Mouse (Mus musculus) limb, embryonic 14.5 days (tissue): ENCODE results near the gene Gne. TPM values are rescaled to one million over a fixed set of nuclear protein-coding genes. Genes with fewer than 3 reads are reported as not detected.

Experiments used
- ATAC-seq: fragments of 200-750 bp; cut with Nextera tagmentation; 2 replicates; pipeline ENCODE4 v1.8.0; 2017; ENCODE audit warnings: low read depth, moderate number of reproducible peaks, moderate TSS enrichment; ENCODE audit not compliant: low FRiP score
- DNase-seq: peaks from one replicate; pipeline ENCODE4 v3.0.0-alpha.2; 2015; ENCODE audit warnings: low spot score
- H3K27ac ChIP-seq: fragments of 300-500 bp; sonication (generic); replicated peaks from 2 replicates; pipeline ENCODE4 v1.5.1; 2014; ENCODE audit warnings: low read depth, mild to moderate bottlenecking, low read length, moderate library complexity, mixed read lengths
- H3K27me3 ChIP-seq: fragments of 300-500 bp; sonication (generic); 2 replicates; pipeline ENCODE4 v1.6.1; 2014; ENCODE audit warnings: low read length, mixed read lengths; ENCODE audit not compliant: control insufficient read depth, insufficient read depth
- H3K36me3 ChIP-seq: fragments of 300-500 bp; sonication (generic); 2 replicates; pipeline ENCODE4 v1.6.1; 2014; ENCODE audit warnings: mild to moderate bottlenecking, low read length, moderate library complexity, mixed read lengths; ENCODE audit not compliant: control insufficient read depth, insufficient read depth
- H3K4me1 ChIP-seq: fragments of 300-500 bp; sonication (generic); 2 replicates; pipeline ENCODE4 v1.6.1; 2014; ENCODE audit warnings: antibody characterized with exemption, low read length, mixed read lengths; ENCODE audit not compliant: control insufficient read depth, insufficient read depth
- H3K4me2 ChIP-seq: fragments of 300-500 bp; sonication (generic); replicated peaks from 2 replicates; pipeline ENCODE4 v1.6.1; 2014; ENCODE audit warnings: low read depth, mild to moderate bottlenecking, low read length, moderate library complexity; ENCODE audit not compliant: severe bottlenecking
- H3K4me3 ChIP-seq: fragments of 300-500 bp; sonication (generic); replicated peaks from 2 replicates; pipeline ENCODE4 v1.5.1; 2014; ENCODE audit warnings: low read length
- H3K9ac ChIP-seq: fragments of 300-500 bp; sonication (generic); 2 replicates; pipeline ENCODE4 v1.6.1; 2014; ENCODE audit warnings: mild to moderate bottlenecking, low read depth, low read length, moderate library complexity; ENCODE audit not compliant: severe bottlenecking
- H3K9me3 ChIP-seq: fragments of 300-500 bp; sonication (generic); 2 replicates; pipeline ENCODE4 v1.6.1; 2016; ENCODE audit warnings: low read length; ENCODE audit not compliant: control insufficient read depth
- POLR2A ChIP-seq: fragments of 200-500 bp; IDR thresholded peaks from 2 replicates; pipeline ENCODE4 v1.8.0; 2012; ENCODE audit warnings: inconsistent platforms, mild to moderate bottlenecking, moderate library complexity, borderline replicate concordance; ENCODE audit not compliant: insufficient read depth, insufficient read length; ENCODE audit errors: extremely low read depth
- WGBS: fragments of 180-500 bp; shearing (Covaris S2); extraction: QIAGEN DNeasy Blood & Tissue Kit; methylation state at CpG from one replicate; pipeline ENCODE4 v1.1.7; 2014; 5-methylcytosine and 5-hydroxymethylcytosine counted together
- polyA plus RNA-seq, 2 experiments: library from polyadenylated mRNA; depleted of rRNA in 1 of 2; stranded (reverse) in 1 of 2; unstranded in 1 of 2; fragments of >200 nt; fragmentation: Nextera tagmentation in 1 of 2; extraction: Ambion mirVana in 1 of 2; gene quantifications; 2 replicates each; pipeline versions ENCODE4 v1.2.1 to v1.2.3; 2012 to 2014

Gene Gne
- polyA plus RNA-seq, 2 experiments: 13.8 to 27.8 TPM

DNA sequence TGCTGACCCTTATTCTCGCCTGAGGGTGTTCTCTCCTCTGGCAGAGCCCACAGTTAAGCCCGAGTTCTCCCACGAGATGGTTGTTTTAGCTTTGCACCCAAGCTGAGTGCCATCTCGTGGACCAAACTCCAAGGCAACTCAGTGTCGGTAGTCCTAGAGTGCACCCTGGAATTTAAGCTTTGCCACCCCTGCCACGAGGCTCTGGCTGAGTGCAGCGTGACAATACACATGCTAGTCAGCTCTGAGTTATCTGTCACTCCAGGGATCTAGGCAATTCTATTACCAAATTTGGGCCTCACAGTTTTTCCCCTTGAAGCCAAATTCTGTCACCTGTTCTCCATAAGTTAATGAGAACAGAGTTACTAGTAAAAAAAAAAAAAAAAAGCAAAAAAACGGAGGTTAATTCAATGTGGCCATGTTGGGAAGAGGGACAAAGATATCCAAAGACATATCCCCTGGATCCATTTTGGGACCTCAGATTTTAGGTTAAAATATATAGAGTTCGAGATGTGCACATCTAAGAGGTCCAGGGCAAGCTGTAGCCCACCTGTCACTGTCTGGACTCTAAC, 11.0 kb downstream of the Gne start:
- no peaks in the 10 kb centered on the region for H3K36me3 ChIP-seq
- 8% methylated on average over 9 of the region's 9 CpGs for WGBS
- no peak for ATAC-seq
- H3K27ac ChIP-seq: 0 out of 2 replicates have a peak overlapping the region, but pooled peaks have one; percentile 20
- DNase-seq: peak; percentile 24
- peak overlapping the region; percentile 92 for H3K4me3 ChIP-seq
- no peaks in the 10 kb centered on the region for H3K9me3 ChIP-seq
- no peak for TF ChIP-seq POLR2A
- H3K9ac ChIP-seq: peak overlapping the region; percentile 81
- H3K27me3 ChIP-seq: no peaks in the 10 kb centered on the region
- H3K4me1 ChIP-seq: peaks cover 8% of the 10 kb centered on the region; the same call in 1 of the 2 replicates
- peak overlapping the region; percentile 79 for H3K4me2 ChIP-seq

DNA sequence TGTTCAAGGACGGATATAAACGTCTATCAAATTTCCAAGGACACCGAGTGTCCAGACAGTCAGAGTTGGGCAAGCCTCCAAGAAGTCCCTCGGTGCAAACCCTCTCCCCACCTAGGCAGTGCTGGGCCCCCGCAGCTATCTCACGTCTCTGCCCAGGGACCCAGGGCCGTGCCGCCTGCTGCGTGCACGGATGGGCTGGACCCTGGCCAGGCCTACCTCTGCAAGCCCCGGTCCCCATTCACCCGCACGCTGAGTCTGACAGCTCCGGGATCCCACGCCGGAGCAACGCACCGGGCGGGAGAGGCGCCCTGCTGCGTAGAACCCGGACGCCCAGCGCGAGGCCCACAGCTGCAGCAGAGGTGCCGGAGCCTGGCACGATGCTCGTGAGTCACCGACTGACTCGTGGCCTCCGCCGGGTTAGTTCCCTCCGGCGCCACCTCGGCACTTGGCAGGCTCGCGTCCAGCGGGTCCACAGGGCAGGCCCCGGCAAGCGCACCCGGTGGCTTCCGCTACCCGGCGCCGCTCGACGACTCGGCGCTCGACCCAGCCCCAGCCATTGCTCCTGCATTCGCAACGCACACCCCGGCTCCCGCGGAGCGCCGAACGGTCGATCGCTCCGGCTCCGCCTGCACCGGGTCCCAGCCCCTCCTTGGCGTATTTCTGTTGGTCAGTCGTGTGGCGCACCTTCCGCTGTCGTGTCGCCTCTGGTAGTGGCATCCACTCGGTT, 11.7 kb downstream of the Gne start:
- under 1% methylated on average over 59 of the region's 70 CpGs for WGBS
- peak overlapping the region; percentile 81 for H3K9ac ChIP-seq
- DNase-seq (peak; percentile 90), ATAC-seq (peak; percentile 95)
- H3K36me3 ChIP-seq: no peaks in the 10 kb centered on the region
- H3K4me2 ChIP-seq: peak overlapping the region; percentile 79
- H3K9me3 ChIP-seq: no peaks in the 10 kb centered on the region
- H3K4me3 ChIP-seq: peak overlapping the region; percentile 92
- 0 out of 2 replicates have a peak, but pooled peaks have one; percentile 44 for TF ChIP-seq POLR2A
- peaks cover 8% of the 10 kb centered on the region; the same call in 1 of the 2 replicates for H3K4me1 ChIP-seq
- H3K27me3 ChIP-seq: no peaks in the 10 kb centered on the region
- peak overlapping the region; percentile 71; the same call in 1 of the 2 replicates for H3K27ac ChIP-seq

DNA sequence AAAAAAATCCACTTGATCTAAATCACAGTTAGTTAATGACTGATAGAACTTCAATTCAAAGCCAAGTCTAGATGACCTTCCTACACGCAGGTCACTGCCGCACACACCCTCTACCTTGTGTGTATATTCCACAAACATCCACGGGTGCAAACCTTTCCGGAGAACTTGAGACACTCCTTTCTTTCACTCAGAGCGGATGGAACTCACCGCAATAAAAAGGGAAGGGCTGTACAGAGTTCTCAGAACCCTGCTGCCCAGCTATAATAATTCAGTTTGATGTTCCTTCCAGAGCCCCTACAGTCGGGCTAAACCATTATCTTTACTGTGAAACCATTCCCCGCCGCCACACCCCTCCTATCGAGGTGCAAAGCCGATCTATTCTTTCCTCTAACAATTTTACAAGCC, 12.2 kb downstream of the Gne start:
- H3K4me3 ChIP-seq: peak overlapping the region; percentile 92
- 8% methylated on average over 11 of the region's 11 CpGs for WGBS
- H3K36me3 ChIP-seq: peaks cover under 1% of the 10 kb centered on the region; the same call in 1 of the 2 replicates
- no peaks in the 10 kb centered on the region for H3K9me3 ChIP-seq
- no peak for DNase-seq
- H3K4me1 ChIP-seq: peaks cover 8% of the 10 kb centered on the region; the same call in 1 of the 2 replicates
- ATAC-seq: no peak
- H3K27me3 ChIP-seq: no peaks in the 10 kb centered on the region
- peak overlapping the region; percentile 79 for H3K4me2 ChIP-seq
- H3K27ac ChIP-seq: no peak overlapping the region
- TF ChIP-seq POLR2A: no peak
- H3K9ac ChIP-seq: peak overlapping the region; percentile 81

DNA sequence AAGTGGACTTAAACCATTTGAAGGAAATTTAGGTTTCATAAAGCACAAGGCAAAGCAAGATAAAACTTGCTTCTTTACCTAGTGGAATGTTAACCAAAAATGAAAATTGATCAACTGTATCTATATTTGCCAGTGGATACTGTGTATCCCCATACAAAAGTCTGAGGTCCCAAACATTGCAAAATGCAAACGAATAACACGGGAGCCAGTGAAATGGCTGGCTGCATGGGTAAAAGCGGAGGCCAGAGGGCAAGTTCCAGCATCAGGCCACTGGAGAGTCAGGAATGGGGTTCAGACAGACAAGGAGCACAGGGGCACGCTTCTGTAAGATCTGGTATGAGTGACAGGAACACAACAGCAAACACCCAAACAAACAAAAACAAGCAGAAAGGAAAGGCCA, 13.3 kb downstream of the Gne start:
- WGBS: 86% methylated on average over 4 of the region's 4 CpGs
- TF ChIP-seq POLR2A: no peak
- Histone ChIP-seq H3K27me3 (no peaks in the 10 kb centered on the region), H3K9me3 (no peaks in the 10 kb centered on the region), H3K4me2 (no peak overlapping the region), H3K4me3 (no peak overlapping the region), H3K9ac (no peak overlapping the region), H3K36me3 (peaks cover 6% of the 10 kb centered on the region; the same call in 1 of the 2 replicates), H3K27ac (no peak overlapping the region), H3K4me1 (peaks cover 8% of the 10 kb centered on the region; the same call in 1 of the 2 replicates)
- ATAC-seq (no peak), DNase-seq (no peak)

DNA sequence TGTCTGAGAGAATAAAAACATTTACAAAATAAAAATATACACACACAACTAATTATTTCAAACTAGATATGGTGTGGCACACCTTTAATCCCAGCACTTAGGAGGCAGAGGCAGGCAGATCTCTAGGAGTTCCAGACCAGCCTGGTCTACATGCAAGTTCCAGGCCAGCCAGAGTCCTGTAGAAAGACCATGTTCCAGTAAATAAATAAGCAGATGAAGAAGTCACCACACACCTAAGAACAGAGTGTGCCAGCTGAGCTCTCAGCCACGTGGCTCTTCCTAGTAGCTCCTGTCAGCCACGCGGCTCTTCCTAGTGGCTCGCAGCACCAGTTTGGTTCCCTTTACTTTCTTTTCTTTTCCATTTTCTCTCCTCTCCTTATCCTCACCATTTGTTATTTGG, 14.6 kb downstream of the Gne start:
- Histone ChIP-seq H3K4me3 (no peak overlapping the region), H3K27ac (no peak overlapping the region), H3K27me3 (no peaks in the 10 kb centered on the region), H3K4me1 (peaks cover 8% of the 10 kb centered on the region; the same call in 1 of the 2 replicates), H3K36me3 (peaks cover 6% of the 10 kb centered on the region; the same call in 1 of the 2 replicates), H3K9me3 (no peaks in the 10 kb centered on the region), H3K4me2 (no peak overlapping the region), H3K9ac (no peak overlapping the region)
- DNase-seq (no peak), ATAC-seq (no peak)
- no peak for TF ChIP-seq POLR2A
- WGBS: 87% methylated on average over 4 of the region's 4 CpGs
